Mouse (Mus musculus) skeletal muscle tissue, adult 2 months (tissue): ENCODE data around the gene Tjp1.
A peak's percentile ranks its signal among the peaks of the same experiment; 100 is the strongest.

Experiments
- DNase-seq: peaks from one replicate; pipeline ENCODE4 v3.0.0-alpha.2; 2012; ENCODE audit warnings: low read depth, low spot score

The Tjp1 gene

DNA sequence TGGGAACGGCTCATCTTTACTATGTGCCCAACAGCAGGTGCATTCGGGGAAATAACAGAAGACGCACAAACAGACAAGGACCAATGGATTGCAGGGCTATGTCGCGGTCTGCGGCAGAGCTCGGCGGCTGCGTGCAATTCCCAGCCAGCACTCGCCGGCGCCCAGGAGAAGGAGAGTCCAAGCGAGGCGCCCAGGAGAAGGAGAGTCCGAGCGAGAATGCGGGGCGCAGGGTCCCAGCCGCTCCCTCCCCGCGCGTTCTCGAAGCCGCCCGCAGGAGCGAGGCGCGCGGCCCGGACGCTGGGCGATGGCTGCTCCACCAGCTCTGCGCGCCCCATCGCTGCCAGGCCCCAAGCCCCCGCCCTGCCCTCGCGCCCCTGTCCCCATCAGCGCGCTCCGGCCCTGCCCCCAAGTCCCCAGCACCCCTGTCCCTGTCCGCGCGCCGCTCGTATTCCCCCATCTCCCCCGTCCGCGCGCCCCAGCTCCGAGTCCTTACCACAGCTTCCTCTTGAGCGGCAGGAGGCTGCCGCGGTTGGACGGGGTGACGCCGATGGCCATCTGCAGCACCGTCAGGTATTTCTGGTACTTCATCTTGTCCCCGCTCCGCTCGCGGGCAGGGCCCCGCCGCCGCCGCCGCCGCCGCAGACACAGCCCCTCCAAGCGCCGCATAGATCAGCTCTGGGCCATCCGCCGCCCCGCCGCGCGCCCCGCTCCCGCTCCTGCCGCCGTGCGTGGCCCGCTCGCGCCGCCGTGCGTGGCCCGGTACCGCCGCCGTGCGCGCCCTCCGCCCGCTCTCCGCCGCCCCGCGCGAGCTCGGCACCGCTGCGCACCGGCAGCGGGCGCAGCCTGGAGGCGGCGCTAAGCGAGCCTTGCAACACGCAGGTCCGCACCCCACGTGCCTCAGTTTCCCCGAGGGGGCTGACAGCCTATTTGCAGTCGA is at the start of gene Tjp1:
Tjp1 (minus strand) TSS at position 711 of the 937 bp plus-strand sequence.
- no peak for DNase-seq

DNA sequence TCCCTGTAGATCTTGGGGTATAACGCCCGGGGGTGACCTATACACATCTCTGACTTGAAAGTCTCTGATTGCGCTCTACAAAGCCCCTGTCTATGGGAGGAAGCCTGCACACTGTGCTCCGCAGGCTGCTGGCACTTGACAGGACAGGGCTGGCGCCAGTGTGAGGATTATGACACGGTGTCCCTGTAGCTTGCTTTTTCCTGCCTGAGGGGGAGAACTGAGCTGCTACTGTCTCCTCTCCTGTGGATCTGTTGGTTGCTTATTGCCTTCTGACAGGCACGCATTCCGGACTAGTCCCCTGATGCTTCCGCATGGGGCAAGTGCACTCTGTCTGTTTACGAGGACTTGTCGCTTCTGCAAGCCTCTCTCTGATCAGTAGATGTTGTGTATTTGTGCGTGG is 49.5 kb upstream of the Tjp1 start:
- DNase-seq = no peak

DNA sequence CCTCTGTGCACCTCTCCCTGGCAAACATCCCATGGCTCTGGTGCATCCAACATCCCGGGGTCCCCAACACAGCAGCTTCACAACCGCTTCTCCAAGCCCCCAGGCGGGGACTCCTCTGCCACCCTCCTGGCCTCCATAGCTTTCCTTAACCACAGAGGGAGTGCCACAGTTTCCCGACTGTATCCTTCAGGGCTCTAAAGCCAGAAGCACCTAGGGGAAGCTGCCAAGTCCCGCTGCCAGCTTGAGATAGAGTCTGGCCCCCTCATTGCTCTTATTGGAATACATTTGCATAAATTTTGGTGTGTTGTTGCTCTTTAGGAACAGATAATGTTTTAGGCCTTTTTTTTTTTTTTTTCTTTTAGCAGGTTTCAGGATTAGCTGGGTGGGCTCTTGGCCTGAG is 45.1 kb upstream of the Tjp1 start:
- no peak for DNase-seq

DNA sequence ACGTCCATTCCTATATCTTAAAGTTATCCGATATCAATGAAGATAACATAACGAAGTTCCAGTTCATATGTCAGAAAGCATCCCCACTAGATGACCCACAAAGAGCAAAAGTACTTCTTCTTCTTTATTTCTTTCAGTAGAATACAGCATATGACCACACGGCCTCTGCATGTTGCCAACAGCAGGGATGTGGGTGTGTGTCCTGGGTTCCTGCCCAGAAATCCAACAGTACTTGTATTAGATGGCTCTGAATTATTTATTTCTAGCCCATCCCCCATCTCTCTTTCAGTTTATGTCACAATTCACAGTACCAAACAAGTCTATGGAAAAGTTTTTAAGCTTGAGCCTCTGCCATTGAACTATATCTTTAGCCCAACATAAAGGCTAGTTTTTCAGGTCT is 43.1 kb upstream of the Tjp1 start:
- DNase-seq = no peak

GRCm38 (mm10) chr7:65555996-65556395 is 28.4 kb upstream of the Tjp1 start:
- DNase-seq = no peak

- DNase-seq = no peak
Measured at GRCm38 (mm10) chr7:65545741-65546140, 18.2 kb upstream of the Tjp1 start.

- no peak for DNase-seq
Measured at GRCm38 (mm10) chr7:65532689-65533088, 5.1 kb upstream of the Tjp1 start.

- DNase-seq = no peak
Measured at GRCm38 (mm10) chr7:65523116-65523515, 4.5 kb downstream of the Tjp1 start.

DNA sequence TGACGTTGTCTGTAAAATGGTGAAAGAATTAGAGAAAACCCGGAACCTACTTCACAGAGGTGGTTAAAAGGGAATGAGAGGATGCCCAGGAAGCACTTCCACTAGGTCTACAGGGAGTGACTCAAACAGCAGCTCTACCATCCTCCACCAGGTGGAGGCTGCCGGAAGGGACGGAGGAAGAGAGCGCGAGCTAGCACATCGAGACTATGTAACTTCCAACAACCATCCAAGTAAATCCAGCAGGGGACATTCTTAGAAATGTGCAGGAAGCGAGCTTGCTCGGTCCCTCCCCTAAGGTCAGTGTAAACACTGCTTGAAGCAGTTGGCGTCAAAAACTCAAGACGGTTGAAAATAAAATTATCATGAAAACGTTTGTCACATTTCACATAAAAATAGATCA is 5.1 kb downstream of the Tjp1 start:
- no peak for DNase-seq

DNA sequence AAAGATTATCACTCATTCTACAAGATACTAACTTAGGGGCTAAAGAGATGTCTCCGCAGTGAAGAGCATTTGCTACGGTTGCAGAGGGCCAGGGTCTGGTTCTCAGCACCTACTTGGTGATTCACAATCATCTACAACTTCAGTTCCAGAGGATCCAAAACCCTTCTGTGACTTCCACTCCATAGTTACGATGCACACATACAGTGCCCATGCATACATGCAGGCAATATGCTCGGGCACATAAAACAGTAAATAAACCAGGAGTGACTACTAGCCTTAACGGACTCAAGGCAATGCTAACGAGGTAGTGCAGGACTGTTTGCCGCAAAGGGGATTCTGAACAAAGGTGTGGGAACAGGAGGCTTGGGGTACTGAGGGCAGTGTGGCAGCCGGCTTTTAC is 7.0 kb downstream of the Tjp1 start:
- no peak for DNase-seq

GRCm38 (mm10) chr7:65519788-65520563 is 7.6 kb downstream of the Tjp1 start:
- DNase-seq = peak; percentile 38

DNA sequence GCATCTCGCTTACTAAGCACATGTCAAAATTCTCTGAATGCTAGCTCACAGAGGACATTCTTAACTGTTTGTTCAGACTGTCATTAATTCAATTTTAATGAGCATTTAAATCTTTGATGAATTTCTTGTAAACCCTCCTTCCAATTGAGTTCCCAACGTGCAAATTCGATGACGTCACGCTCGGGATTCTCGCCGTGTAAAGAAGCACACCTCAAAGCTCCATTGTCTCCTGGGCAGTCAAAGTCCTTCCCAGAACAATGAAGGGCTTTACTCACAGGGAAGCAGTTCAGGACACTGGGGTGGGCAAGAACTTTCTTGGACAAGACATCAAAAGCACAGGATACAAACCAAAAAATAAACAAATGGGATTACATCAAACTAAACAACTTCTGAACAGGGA is 10.7 kb downstream of the Tjp1 start:
- DNase-seq = no peak

DNA sequence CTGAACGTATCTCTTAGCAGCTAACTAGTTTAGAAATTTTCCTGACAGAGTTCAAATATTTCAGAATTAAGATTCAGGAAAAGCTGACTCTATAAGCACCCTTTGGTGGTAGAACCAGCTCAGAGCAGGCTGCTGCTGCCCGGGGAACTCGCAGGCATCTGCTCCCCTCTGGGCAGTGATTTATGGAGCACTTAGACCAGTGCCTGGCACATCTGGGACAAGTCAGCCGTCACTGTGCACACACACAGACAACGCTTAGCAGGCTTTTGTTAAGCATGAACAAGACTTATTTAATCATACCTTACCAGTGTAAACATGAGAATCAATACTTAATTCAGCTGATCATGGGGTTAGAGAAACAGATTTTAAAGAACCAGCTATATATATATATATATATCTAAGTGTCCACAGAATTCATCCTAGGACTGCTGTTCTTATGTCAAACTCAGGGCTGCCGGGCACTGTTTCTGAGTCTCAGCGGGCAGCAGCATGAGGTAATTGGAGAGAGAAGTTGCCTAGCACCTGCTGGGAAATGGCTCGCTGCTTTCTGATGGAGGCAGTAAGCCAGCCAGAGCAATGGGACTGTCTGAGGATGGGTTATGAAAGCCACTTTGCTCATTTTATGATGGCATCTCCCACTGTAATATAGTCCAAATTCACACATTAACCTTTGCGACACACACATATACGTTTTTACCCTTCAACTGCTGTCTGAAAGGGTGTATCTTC is 14.0 kb downstream of the Tjp1 start:
- DNase-seq = no peak

- no peak for DNase-seq
Measured at GRCm38 (mm10) chr7:65509357-65509756, 18.2 kb downstream of the Tjp1 start.

- DNase-seq = no peak
Measured at GRCm38 (mm10) chr7:65507341-65507740, 20.2 kb downstream of the Tjp1 start.

DNA sequence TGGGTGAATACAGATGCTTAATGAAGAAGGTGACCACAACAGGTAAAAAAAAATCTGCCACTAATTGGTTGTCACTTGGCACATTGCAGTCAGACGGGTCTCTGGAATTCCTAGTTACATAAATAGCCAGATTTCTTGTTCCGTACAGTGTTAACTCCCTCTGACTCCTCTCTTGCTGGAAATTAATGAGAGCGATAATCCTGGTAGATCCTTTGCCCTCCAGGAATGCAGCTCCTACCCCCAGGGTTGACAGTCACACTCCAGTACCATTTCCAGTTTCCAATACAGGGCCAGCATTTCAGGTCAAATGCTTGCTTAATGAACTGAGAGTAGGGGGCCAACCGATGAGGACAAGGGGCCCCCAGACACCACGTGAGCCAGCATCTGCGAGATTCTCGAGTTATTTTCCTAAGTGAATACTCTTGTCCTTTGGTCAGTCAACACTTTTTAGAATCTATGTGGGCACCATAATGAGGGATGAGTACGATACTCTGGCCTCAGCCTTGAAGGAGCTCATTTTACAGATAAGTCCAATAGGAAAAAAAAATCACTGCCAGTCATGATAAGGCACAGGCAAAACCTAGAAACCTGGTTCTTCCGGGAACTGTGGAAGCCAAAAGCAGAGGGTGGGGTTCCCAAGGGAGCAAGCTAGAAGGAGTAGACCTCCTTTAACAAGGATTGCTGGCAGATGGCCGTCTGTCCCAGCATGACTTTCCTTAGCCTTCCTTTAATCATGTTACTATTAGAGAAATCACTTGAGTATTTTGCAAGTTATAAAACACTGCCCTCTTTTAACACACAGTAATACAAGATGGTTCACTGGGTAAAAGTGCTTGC is 24.9 kb downstream of the Tjp1 start:
- DNase-seq = no peak

GRCm38 (mm10) chr7:65500746-65501145 is 26.8 kb downstream of the Tjp1 start:
- DNase-seq = no peak

DNA sequence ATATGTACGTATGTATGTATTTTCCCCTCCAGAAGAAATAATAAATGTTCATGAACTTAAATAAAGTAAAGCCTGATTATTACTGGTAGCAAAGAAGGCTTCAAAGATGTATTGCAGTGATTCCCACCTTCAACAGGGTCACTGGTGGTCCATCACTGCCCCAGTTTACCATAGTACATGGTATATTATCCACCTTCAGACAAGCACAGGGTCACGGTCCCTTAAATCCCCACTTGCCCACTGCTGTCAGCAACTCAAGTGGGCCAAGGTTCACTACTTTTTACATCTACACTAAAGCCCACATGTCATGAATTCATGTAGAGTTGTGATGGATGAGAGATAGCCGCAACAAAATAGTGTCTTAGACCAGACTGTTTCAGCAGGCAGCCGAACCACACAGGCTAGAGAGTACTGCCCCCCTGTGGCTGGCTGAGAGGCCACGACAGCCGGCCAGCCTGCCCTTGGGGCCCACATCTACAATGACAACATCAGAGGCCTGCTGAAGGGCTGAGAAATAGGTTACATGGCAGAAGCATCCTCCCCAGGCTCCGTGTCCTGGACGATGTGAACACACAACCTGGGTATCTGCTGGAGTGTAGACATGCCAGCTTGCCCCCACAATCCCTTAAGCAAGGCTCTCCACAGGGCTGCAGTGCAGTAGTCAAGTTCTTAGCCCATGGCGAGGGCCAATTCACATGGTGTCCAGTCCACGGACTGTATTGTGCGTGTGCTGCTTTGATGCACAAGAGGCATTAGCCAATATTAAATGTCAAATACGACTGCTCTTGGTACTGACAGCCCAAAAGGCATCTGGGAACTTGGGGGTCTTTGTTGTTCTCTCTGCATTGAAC is 29.6 kb downstream of the Tjp1 start:
- peak; percentile 19 for DNase-seq

GRCm38 (mm10) chr7:65490526-65490925 is 37.1 kb downstream of the Tjp1 start:
- DNase-seq = no peak

- no peak for DNase-seq
Measured at GRCm38 (mm10) chr7:65489742-65490141, 37.8 kb downstream of the Tjp1 start.
